Mouse (Mus musculus): ENCODE measurements around the gene Mfn2. TPM values are rescaled to one million over a fixed set of nuclear protein-coding genes. Genes with fewer than 3 reads are reported as not detected.

Gene Mfn2
- polyA plus RNA-seq, 1 experiment from 2014 or later, result 65.7 TPM

DNA sequence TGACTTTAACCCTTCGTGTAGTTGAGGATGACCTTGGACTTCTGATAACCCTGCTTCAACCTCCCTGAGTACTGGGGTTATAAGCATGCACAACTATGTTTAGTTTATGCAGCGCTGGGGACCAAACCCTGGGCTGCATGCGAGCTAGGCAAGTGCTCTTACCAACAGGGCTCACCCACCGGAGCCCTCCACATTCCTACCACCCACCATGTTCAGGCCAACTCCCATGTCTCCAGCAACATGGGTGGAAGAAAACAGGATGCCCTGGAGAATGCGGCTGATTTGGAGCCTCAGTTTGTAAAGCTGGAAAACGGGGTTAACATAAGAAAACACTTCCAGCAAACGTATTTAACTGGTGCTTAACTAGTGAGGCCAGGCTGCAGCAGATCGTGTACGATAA lies 31.4 kb upstream of the Mfn2 start:
- Histone ChIP-seq H3K27ac (peak overlapping the region; percentile 91), H3K9me3 (no peaks in the 10 kb centered on the region), H3K36me3 (peaks cover 13% of the 10 kb centered on the region), H3K4me3 (peak overlapping the region; percentile 82), H3K4me1 (peaks cover 44% of the 10 kb centered on the region), H3K27me3 (ENCODE audit: insufficient read depth, poor library complexity, severe bottlenecking) (0 out of 2 replicates have a peak, but pooled peaks cover 4% of the 10 kb centered on the region)
- WGBS, result 17% methylated on average over 9 of the region's 9 CpGs
- DNase-seq (ENCODE audit: low spot score), result no peak

- DNase-seq (ENCODE audit: low spot score), result no peak
- H3K36me3 ChIP-seq, result peaks cover 26% of the 10 kb centered on the region
- 0 out of 2 replicates have a peak, but pooled peaks cover 4% of the 10 kb centered on the region for H3K27me3 ChIP-seq (ENCODE audit: insufficient read depth, poor library complexity, severe bottlenecking)
- no peak overlapping the region for H3K4me3 ChIP-seq
- WGBS, result 80% methylated on average over 4 of the region's 4 CpGs
- no peaks in the 10 kb centered on the region for H3K9me3 ChIP-seq
- peaks cover 41% of the 10 kb centered on the region for H3K4me1 ChIP-seq
- H3K27ac ChIP-seq, result no peak overlapping the region
Observed at GRCm38 (mm10) chr4:147934611-147935010, 30.1 kb upstream of the Mfn2 start.

GRCm38 (mm10) chr4:147934134-147934533 lies 29.6 kb upstream of the Mfn2 start:
- 44% methylated on average over 3 of the region's 3 CpGs for WGBS
- H3K9me3 ChIP-seq, result no peaks in the 10 kb centered on the region
- H3K4me3 ChIP-seq, result no peak overlapping the region
- no peak for DNase-seq (ENCODE audit: low spot score)
- H3K36me3 ChIP-seq, result peaks cover 30% of the 10 kb centered on the region
- peaks cover 41% of the 10 kb centered on the region for H3K4me1 ChIP-seq
- no peak overlapping the region for H3K27ac ChIP-seq
- 0 out of 2 replicates have a peak, but pooled peaks cover 4% of the 10 kb centered on the region for H3K27me3 ChIP-seq (ENCODE audit: insufficient read depth, poor library complexity, severe bottlenecking)

GRCm38 (mm10) chr4:147930946-147931345 lies 26.4 kb upstream of the Mfn2 start:
- Histone ChIP-seq H3K27ac (no peak overlapping the region), H3K36me3 (peaks cover 50% of the 10 kb centered on the region), H3K4me1 (peaks cover 39% of the 10 kb centered on the region), H3K27me3 (ENCODE audit: insufficient read depth, poor library complexity, severe bottlenecking) (no peaks in the 10 kb centered on the region), H3K4me3 (no peak overlapping the region), H3K9me3 (no peaks in the 10 kb centered on the region)
- no peak for DNase-seq (ENCODE audit: low spot score)
- WGBS, result 93% methylated on average over 14 of the region's 14 CpGs

DNA sequence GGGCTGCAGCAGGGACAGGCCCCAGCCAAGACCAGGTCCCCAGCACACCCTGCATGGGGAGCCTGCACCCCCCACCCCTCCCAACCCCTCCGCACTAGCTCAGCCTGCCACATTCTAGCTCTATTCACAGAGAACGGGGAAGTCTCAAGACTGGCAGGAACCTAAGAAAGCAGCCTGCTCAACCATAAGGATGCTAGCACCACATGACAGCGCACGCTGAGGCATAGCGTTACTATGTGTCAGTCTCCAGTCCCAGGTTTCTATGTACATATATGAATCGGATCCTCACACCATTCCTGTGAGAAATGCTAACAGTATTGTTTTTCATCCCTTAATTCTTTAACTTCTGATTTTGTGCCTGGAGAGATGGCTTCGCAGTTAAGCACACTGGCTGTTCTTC lies 24.0 kb upstream of the Mfn2 start:
- WGBS, result 81% methylated on average over 7 of the region's 7 CpGs
- H3K36me3 ChIP-seq, result peaks cover 74% of the 10 kb centered on the region
- 0 out of 2 replicates have a peak overlapping the region, but pooled peaks have one; percentile 36 for H3K27ac ChIP-seq
- DNase-seq (ENCODE audit: low spot score), result no peak
- H3K4me3 ChIP-seq, result no peak overlapping the region
- no peaks in the 10 kb centered on the region for H3K9me3 ChIP-seq
- H3K27me3 ChIP-seq (ENCODE audit: insufficient read depth, poor library complexity, severe bottlenecking), result no peaks in the 10 kb centered on the region
- peaks cover 20% of the 10 kb centered on the region for H3K4me1 ChIP-seq

- WGBS, result 18% methylated on average over 9 of the region's 9 CpGs
- peaks cover 16% of the 10 kb centered on the region for H3K4me1 ChIP-seq
- H3K36me3 ChIP-seq, result peaks cover 78% of the 10 kb centered on the region
- H3K27ac ChIP-seq, result 0 out of 2 replicates have a peak overlapping the region, but pooled peaks have one; percentile 36
- no peak overlapping the region for H3K4me3 ChIP-seq
- no peaks in the 10 kb centered on the region for H3K27me3 ChIP-seq (ENCODE audit: insufficient read depth, poor library complexity, severe bottlenecking)
- H3K9me3 ChIP-seq, result no peaks in the 10 kb centered on the region
- no peak for DNase-seq (ENCODE audit: low spot score)
Observed at GRCm38 (mm10) chr4:147928136-147928535, 23.6 kb upstream of the Mfn2 start.

DNA sequence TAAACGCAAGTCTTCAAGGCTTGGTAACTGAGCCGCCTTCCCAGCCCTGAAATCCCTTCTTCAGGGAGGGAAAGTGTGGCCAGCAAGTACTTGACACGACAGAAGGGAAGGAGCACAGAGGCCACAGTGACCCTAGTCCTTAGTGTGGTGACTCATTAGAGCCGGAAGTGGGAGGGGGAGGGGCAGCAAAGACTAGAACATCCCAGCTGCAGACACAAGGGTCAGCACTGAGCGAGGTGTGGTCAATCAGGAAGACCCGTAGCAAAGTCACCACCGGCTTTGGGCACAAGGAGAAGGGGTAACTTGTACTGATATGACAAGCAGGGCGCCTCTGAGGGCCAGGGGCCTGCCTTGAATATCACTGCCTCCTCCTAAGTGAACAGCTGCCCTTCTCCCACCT lies 23.2 kb upstream of the Mfn2 start:
- Histone ChIP-seq H3K27ac (peak overlapping the region; percentile 36; the same call in 1 of the 2 replicates), H3K36me3 (peaks cover 82% of the 10 kb centered on the region), H3K4me3 (no peak overlapping the region), H3K9me3 (no peaks in the 10 kb centered on the region), H3K27me3 (ENCODE audit: insufficient read depth, poor library complexity, severe bottlenecking) (no peaks in the 10 kb centered on the region), H3K4me1 (peaks cover 11% of the 10 kb centered on the region)
- 24% methylated on average over 8 of the region's 8 CpGs for WGBS
- DNase-seq (ENCODE audit: low spot score), result no peak

GRCm38 (mm10) chr4:147922341-147922740 lies 17.8 kb upstream of the Mfn2 start:
- no peak overlapping the region for H3K4me3 ChIP-seq
- WGBS, result 80% methylated on average over 11 of the region's 11 CpGs
- H3K27me3 ChIP-seq (ENCODE audit: insufficient read depth, poor library complexity, severe bottlenecking), result no peaks in the 10 kb centered on the region
- H3K9me3 ChIP-seq, result no peaks in the 10 kb centered on the region
- DNase-seq (ENCODE audit: low spot score), result no peak
- peaks cover 13% of the 10 kb centered on the region for H3K4me1 ChIP-seq
- H3K36me3 ChIP-seq, result peaks cover 79% of the 10 kb centered on the region
- no peak overlapping the region for H3K27ac ChIP-seq

DNA sequence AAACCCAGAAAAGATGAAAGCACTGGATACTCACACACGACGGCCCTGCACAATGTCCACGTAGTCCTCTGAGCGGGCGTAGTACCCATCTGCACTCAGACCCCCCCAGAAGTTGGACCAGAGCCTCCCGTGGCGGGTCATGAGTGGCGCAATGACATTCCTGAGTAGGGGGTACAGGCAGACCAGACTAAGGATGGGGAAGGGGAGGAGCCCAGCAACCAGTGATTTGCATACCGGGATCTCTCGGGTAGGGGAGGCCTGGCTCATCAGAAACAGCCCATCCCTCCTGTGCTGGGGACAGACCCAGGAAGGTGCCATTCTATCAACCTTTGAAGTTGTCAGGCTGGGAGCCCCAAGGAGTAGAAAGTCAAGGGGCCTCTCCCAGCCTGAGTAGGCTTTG lies 16.5 kb upstream of the Mfn2 start:
- DNase-seq (ENCODE audit: low spot score), result no peak
- H3K27ac ChIP-seq, result no peak overlapping the region
- 33% methylated on average over 10 of the region's 10 CpGs for WGBS
- no peak overlapping the region for H3K4me3 ChIP-seq
- no peaks in the 10 kb centered on the region for H3K9me3 ChIP-seq
- H3K27me3 ChIP-seq (ENCODE audit: insufficient read depth, poor library complexity, severe bottlenecking), result no peaks in the 10 kb centered on the region
- H3K36me3 ChIP-seq, result peaks cover 79% of the 10 kb centered on the region
- peaks cover 16% of the 10 kb centered on the region for H3K4me1 ChIP-seq

- no peak for DNase-seq (ENCODE audit: low spot score)
- H3K4me3 ChIP-seq, result no peak overlapping the region
- no peak overlapping the region for H3K27ac ChIP-seq
- H3K36me3 ChIP-seq, result peaks cover 73% of the 10 kb centered on the region
- H3K9me3 ChIP-seq, result no peaks in the 10 kb centered on the region
- WGBS, result 55% methylated on average over 7 of the region's 7 CpGs
- H3K27me3 ChIP-seq (ENCODE audit: insufficient read depth, poor library complexity, severe bottlenecking), result no peaks in the 10 kb centered on the region
- H3K4me1 ChIP-seq, result peaks cover 16% of the 10 kb centered on the region
Observed at GRCm38 (mm10) chr4:147918459-147919121, 14.1 kb upstream of the Mfn2 start.

DNA sequence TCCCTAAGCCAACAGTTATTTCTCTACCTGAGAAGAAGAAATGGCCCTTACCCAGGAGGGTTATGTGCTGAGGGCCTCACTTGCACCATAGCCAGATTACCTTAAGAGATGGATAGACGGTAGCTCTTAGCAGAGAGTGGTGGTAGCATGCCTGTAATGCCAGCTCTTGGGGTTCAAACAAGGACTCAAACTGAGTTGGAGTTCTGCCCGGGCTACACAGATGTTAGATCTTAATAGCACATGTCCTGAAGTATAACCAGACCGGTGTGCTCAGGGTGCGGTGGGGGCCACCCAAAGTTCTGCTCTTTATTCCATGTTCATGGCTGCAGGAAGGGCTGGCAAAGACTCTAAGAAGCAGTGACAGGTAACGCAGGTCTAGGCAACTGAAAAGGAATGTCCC lies 5.0 kb upstream of the Mfn2 start:
- no peaks in the 10 kb centered on the region for H3K9me3 ChIP-seq
- H3K4me3 ChIP-seq, result no peak overlapping the region
- H3K27me3 ChIP-seq (ENCODE audit: insufficient read depth, poor library complexity, severe bottlenecking), result no peaks in the 10 kb centered on the region
- WGBS, result 89% methylated on average over 5 of the region's 5 CpGs
- peaks cover 37% of the 10 kb centered on the region for H3K36me3 ChIP-seq
- H3K27ac ChIP-seq, result no peak overlapping the region
- peaks cover 8% of the 10 kb centered on the region for H3K4me1 ChIP-seq
- no peak for DNase-seq (ENCODE audit: low spot score)

DNA sequence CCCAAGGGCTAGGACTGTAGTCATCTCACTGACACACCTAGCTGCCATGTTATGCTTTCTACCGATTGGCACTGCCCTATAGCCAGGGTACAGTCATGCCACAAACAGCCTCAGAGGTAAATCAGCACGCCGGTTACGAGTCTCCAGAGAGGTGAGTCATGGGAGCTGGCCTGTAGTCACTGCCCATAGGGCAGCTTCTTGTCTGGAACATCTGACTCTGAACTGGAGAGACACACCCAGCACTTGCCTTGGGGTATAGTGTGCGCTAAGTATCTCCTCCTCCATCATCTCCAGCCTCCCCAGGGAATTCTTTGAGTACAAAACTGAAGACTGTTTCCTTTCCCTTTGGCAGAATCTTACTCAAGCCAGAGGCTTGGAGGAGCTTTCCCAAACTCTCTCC lies 1.7 kb upstream of the Mfn2 start:
- 79% methylated on average over 5 of the region's 5 CpGs for WGBS
- H3K9me3 ChIP-seq, result no peaks in the 10 kb centered on the region
- no peaks in the 10 kb centered on the region for H3K27me3 ChIP-seq (ENCODE audit: insufficient read depth, poor library complexity, severe bottlenecking)
- no peak overlapping the region for H3K27ac ChIP-seq
- H3K36me3 ChIP-seq, result peaks cover 35% of the 10 kb centered on the region
- no peak for DNase-seq (ENCODE audit: low spot score)
- peaks cover 15% of the 10 kb centered on the region for H3K4me1 ChIP-seq
- H3K4me3 ChIP-seq, result no peak overlapping the region

- Histone ChIP-seq H3K4me3 (peak overlapping the region; percentile 93), H3K27ac (peak overlapping the region; percentile 100), H3K27me3 (ENCODE audit: insufficient read depth, poor library complexity, severe bottlenecking) (no peaks in the 10 kb centered on the region), H3K4me1 (peaks cover 24% of the 10 kb centered on the region), H3K36me3 (peaks cover 36% of the 10 kb centered on the region), H3K9me3 (no peaks in the 10 kb centered on the region)
- WGBS, result 2% methylated on average over 8 of the region's 8 CpGs
- no peak for DNase-seq (ENCODE audit: low spot score)
Observed at GRCm38 (mm10) chr4:147905090-147905659, 671 bp upstream of the Mfn2 start.
